Mouse (Mus musculus) kidney, postnatal 4 days (tissue): ENCODE measurements at regions not wholly inside any gene's neighbourhood (a gene's known extent, or its start where the extent isn't known, plus 50 kb on each side); places are given as distances from the start of the nearest gene placed in this dataset.
A peak's percentile ranks its signal among the peaks of the same experiment; 100 is the strongest.

Experiments
- DNase-seq, 2 experiments: peaks; one replicate each; pipeline ENCODE4 v3.0.0; 2021; ENCODE audit warnings: mixed read lengths in 2 of 2

DNA sequence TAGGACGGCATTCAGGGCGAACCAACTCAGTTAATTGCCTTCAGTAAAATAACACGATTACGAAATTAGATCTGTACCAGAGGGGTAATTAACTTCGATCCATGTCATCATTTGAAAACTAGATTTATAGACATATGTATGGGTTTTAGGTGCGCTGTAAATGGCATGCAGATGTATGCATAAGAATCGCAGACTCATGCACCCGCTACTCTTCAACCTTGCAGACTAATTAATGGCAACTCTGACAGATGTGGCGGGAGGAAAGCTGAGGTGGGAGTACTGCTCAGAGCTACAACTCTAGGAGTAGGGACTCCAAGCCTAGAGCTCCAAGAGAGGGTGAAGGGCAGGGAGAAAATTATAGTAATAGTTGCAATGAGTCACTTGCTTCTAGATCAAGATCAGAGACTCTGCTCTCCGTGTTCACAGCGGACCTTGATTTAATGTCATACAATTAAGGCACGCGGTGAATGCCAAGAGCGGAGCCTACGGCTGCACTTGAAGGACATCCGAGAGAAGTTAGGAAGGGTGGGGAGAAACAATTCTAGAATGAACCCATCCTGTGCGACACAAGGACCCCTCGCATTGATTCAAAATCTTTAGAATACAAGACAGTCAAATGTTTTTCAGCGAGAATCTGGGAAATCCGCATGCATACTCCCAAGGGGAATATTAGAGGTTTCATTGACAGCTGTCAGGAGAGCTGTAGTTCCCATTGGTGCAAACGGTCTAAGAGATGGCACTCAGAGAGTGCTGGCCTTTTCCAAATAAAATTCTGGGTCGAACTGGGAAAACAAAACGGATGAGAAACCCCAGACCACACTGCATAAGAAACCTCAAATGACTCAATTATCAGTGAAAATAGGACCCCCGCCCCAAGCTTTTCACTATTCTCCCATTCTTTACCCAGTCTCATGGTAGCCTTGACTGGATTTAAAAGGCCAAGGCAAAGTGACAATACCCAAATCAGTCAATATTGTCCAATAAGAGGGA lies 152.6 kb upstream of the Cypt12 start:
- DNase-seq, result no peak

DNA sequence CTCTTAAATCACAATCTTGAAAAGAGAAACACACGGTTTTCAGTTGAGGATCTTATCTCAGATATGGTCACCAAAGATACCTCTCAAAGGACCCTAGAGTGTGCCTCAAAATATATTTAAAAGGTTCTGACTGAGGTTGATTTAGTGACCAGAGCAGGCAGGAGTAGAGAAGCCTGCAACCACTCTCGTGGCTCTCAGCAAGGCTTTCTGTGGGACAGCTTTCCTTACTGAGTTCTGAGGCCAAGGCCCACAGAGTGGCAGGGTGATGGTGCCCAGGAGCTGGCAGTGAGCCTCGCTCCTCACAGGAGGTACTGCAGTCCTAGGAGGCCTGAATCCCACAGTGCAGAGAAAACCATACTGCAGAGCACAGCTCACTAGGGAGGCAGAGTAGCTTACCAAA lies 151.4 kb upstream of the Cypt12 start:
- DNase-seq, result no peak

DNA sequence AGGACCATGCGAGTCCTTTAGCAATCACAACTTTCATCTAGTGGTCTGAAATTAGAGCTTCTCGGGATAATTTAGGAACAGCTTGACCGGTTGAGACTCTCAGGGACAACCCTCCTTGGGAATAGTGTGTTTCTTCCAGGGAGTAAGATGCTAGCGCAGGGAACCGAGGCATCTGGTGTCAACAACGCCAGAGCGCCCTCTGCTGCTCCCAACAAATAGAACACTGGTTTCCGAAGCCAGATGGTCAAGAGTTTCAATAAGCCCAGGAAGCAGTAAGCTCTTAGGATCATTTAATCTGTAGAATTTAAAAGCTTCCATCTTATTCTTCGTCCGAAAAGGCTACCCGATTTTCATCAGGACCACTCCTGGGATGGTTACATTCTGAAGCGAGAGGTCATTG lies 149.8 kb upstream of the Cypt12 start:
- DNase-seq, result peak; percentile 61 to 64

DNA sequence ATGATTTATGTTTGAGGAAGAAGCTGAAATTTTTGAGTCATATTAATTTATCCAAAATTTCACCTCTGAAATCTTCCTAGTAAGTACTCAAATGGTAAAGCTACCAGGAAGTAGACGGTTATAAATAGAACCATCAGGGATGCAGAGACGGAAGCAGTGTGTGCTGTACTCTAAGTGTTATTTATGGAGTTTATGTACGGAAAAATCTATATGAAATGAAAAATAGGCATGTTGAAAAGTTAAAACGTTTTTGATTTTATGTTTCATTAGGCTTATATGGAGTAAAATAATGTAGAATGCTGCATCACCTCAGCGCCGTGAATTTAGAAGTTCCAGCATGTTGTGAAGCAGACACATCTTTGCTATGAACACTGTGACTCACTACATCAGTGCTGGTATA lies 149.1 kb upstream of the Cypt12 start:
- DNase-seq, result no peak

DNA sequence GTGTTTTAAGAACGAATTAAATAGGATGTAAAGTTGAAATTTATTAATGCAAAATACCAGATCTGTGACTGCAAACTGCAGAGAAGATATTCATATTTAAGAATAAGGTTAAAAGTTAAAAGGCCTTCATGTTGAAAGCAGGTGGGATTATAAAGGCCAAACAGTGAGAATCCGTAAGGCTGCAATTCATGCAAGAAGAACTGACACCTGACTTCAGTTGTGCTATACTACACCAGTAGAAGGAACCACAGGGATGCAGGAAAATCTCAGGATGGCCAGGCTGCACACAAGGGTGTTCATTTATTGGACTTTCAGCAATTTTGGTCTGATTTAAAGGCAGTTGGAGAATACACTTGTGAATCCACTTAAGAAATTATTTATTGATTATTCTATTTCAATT lies 147.4 kb upstream of the Cypt12 start:
- no peak for DNase-seq

DNA sequence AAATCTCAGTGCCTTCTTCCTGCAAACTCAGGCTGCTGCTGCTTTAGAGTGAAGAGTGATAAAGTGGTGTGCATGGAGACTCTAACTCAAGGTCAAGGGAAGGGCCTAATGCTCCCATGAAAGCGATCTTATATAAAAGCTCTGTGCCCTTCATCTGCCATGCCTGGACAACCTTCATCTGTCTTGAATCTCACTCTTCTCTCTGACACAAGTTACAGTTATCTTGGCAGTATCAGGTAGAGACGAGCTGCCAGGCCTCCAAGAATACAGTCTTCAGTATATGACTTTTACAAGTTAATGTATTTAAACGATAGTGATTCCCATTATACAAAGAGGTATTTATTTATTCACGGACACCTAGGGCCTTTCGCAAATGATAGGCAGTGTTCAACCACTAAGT lies 146.7 kb upstream of the Cypt12 start:
- no peak for DNase-seq

DNA sequence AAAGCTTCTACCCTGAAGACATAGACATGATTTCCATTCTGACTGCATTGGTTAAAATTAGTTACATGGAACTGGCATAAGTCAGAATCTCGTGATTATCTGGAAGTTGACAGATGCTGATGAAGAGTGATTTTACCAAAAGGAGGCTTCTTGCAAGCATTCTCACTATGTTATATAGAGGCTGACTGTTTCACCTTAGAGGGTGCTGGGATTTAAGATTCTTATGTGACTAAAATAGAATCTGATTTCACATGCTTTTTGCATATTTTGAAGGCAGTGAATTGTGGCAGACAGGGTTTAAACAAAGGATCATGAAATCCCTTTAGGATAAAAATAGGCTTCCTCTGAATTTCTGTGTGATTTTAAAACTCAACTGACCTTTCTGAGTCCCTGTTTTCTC lies 143.0 kb upstream of the Cypt12 start:
- DNase-seq, result no peak

DNA sequence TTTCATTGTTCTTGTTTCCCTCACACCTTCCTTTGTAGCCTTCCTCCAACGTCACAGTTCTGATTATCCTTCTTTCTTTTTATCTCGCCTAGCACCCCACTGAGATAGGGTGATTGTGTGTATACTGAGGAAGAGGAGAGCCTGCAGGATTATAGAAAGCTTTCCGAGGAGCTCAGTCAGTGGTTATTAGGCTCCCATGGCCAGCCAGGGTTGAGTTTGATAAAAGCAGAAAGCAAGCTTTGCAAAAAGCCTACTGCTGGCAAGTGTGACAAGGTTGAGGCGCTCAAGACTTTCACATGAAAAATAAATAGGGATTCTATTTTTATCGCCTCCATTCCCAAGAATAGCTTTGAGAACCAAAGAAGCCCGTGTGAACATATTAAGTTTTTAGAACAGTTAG lies 136.9 kb upstream of the Cypt12 start:
- DNase-seq, result no peak

DNA sequence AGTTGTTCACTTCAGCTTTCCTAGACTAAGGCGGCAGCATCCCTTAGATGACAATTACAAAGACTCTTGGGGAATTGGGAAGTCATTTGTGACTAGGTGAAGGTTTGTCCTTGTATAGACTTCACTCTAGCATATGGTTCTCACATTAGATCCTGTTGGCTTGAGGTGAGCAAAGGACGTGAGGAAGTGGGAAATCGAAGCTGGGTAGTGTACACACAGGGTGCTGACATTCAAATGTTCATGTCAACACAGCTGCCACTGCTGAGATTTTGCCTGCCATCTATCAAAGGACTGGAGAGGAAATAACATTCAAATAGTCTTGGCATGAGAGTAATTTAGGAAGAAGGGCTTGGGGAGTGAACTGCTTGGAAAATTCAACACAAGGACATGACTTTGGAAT lies 124.0 kb upstream of the Cypt12 start:
- DNase-seq, result no peak

DNA sequence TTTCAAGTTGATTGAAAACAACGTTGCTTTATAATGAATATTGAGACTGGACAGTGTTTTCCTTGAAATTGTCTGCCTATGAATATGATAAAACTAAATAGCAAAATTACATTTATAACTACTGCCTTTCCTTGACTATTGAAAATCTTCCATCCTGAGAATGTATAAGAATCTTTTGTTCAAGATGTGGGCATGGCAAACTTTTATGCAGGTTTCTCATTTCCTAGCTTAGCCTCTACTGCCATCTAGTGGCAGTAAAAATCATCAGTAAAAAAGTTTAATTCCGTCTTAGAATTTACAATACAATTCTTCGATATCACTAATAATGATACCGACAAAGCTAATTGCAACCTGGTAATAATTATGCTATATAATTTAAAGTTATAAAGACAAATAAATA lies 123.5 kb upstream of the Cypt12 start:
- no peak for DNase-seq

DNA sequence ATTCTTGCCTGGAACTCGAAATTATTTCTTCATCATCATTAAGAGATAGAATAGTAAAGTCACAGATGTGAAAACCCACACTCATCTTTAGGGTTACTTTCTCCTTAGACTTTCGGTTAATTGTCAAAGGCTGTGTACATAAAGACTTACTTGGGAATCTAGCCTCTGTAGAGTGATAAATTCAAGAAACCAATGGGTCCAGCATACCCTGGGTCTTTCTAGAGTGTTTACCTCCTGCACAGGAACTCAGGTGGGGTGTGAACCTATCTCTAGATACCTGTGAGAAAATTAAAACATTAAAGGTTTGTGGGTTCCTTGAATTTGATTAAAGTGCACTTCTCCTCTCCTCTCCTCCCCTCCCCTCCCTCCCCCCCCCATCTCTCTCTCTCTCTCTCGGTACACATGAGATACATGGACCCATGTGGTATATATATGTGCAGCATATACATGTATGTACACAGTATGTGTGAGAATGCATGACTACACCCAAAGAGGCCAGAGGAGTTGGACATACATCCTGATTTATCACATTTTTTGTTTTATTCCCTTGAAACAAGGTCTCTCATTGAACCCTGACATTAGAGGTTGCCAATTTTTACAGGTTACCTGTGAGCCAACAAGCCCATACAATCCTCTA lies 122.8 kb upstream of the Cypt12 start:
- DNase-seq, result no peak

DNA sequence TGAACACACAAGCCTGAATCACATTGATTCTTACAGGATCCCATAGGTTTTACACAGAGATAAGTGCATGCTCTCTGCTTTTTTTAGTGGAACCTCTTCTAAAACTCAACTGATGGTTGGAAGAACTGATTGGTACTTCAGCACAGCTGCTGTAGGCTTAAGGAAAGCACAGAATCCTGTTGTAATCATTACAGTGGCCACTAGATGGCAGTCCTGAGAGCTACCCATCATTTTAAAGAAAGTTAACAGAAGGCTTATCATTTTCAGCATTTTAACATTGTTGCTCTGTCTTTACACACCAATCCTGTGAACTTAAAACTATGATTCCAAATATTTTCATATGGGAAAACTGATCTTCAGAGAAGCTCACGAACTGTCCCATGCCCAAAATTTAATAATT lies 113.5 kb upstream of the Cypt12 start:
- DNase-seq, result peak; percentile 44

DNA sequence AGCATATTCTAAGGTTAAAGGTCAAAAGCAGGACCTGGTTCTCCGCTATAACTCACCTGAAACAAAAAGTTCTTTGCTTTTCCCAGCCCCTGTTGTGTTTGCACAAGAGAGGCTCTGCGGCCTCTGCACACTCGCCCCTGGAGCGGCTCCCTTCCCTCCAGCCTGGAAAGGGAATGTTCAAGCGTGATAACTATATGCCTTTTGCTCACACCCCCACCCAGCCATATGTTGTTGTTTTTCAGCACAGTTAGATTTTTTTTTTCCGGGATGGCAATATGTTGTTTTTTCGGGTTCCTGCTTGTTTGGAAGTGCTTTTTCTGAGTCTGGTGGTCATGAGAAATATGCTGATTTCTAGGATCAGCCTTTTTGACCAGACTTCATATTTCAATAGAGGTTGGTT lies 100.6 kb upstream of the Cypt12 start:
- DNase-seq, result no peak

DNA sequence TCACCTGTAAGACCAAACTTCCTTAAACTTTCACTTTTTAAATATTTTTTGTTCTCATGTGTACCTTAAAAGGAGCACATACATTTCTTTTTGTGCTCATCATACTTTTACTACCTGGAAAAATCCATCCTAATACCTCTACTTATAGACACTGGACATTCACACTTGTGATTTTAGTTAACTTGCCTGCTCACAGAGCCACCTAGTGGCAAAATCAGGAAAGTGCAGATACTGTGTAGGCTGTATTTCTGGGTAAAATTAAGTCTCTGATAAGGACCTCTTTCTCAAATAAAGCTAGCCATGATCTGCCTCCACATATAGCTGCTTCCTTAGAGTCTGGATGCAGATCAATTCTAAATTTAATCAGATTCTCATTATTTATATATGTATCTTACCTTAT lies 100.0 kb upstream of the Cypt12 start:
- peak; percentile 19 to 23 for DNase-seq

DNA sequence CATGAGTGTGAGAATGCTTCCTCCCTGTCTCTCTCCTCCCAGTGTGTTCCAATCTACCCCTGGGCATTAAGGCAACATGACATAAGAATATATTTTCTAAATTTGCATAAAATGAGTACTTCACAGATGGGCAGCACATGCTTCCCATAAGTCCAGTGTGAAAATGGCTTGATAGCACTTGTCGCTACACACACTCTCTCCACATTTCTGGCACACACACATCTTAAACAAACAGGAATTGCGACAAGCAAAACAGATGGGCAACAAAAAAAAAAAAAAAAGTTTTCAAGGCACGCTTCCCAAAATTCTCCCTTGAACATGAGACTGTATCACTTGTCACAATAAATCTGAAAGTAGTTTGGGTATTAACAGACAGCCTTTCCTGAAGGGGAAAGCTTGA lies 85.8 kb upstream of the Cypt12 start:
- DNase-seq, result no peak

DNA sequence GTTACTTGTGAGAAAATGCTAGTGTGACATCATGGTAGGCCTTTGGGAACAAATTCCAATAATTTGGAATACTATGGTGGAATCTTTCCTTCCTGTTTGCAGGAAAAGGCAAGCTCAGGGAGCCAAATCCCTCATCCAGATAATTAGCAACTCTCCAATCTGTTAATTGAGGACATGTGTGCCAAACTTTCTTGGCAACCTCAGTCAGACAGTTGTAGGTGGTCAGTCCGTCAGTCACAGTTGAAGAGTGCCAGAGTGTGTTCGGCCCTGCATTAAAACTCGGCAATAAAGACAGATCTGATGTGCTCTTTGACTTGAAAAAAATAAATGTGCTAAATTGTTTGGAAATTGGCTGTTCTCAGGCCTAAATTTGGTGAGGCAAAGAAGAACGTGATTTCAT lies 83.1 kb upstream of the Cypt12 start:
- DNase-seq, result no peak

DNA sequence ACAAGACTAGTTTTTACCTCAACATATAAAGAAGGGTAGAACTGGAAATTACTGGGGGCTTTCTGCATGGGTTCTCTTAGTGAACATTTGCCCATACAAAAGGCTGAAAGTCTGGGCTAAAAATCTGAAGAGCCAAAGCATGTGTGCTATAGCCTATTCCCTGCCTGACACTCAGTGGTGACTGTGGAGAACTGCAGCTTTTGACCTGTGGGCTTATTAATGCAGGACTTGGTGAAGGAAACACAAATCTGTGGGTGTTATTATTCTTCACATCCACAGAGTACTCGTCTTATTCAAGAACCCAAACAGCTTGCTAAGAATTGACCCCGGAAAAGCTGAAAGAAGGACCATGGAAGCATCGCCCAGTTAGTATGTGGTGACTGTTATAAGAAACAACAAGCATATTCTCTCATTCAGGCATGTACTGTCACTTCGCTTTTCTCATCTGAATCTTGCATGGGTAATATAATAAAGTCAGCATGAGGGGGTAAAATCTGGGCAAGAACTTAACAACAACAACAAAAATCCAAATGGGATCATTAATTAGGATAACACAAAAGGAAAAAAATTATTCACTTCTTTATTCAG lies 77.2 kb upstream of the Cypt12 start:
- DNase-seq, result peak in 1 of 2 experiments; percentile 14

DNA sequence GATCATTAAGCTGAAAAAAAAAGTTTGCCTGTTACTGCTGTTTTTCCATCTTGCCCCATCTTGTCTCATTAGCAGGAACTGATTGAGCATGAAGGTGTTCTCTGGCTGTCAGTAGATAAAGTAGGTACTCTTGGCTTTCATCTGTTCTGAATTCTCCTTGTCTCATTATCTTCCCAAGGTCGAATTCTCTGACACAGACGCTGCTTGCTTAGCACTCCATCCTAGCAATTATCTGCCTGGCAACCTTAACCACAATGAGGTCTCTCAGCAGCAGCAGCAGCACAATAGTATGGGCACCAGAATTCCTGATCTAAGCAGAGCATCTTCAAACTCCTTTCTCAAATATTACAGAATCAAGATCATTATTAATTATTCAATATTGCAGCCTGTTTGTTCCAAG lies 52.3 kb upstream of the Cypt12 start:
- DNase-seq, result no peak

DNA sequence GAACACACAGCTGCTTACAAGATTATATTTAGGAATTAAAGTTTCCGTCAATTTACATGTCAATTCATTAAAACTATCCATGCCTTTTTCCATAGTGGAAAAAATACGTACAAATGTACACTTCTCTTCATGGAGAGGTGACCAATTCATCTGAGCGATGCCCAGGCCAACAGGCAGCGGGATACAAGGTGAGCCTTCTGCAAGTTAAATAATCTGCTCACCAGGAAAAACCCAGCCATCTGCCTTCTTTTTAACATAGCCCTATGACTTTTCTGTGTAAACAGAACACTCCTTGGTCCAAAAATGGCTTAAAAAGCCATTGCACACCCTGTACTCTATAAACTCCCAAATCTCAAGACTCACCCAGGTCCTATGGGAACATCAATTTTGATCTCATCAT lies 51.5 kb upstream of the Cypt12 start:
- no peak for DNase-seq
